Mouse (Mus musculus) layer of hippocampus, adult 8-10 months (tissue): Measurements from ENCODE around the gene Mdc1. TPM values are rescaled to one million over a fixed set of nuclear protein-coding genes. Genes with fewer than 3 reads are reported as not detected.
"Not testable (repeated sequence)": the region's sequence is repeated elsewhere in the genome, so short reads cannot be mapped to it uniquely, and the experiment has no call there.

Experiments used
- DNase-seq, 2 experiments: peaks; one replicate each; pipeline ENCODE4 v3.0.0; 2022; ENCODE audit warnings: low spot score in 2 of 2
- total RNA-seq, 4 experiments: library from RNA; stranded (reverse); gene quantifications; 2 replicates each; pipeline ENCODE4 v1.2.4; 2022

Gene Mdc1
- total RNA-seq, 4 experiments from 2014 or later: 16.9 to 20.1 (median 18.3) TPM

GRCm38 (mm10) chr17:35822564-35822963 lies 18.8 kb upstream of the Mdc1 start:
- no peak for DNase-seq

GRCm38 (mm10) chr17:35822964-35823937 lies 18.1 kb upstream of the Mdc1 start, which contains the start of gene Flot1:
Gene Flot1, plus strand, starts transcription at chr17:35823230.
- DNase-seq: peak in 1 of 2 experiments; percentile 64

GRCm38 (mm10) chr17:35824402-35824801 lies 16.9 kb upstream of the Mdc1 start:
- no peak for DNase-seq

GRCm38 (mm10) chr17:35825109-35825850 lies 16.0 kb upstream of the Mdc1 start:
- DNase-seq: no peak

- DNase-seq: peak in 1 of 2 experiments; percentile 78
Measured at GRCm38 (mm10) chr17:35829737-35830136, 11.6 kb upstream of the Mdc1 start.

GRCm38 (mm10) chr17:35832400-35833238 lies 8.7 kb upstream of the Mdc1 start:
- DNase-seq: no peak

GRCm38 (mm10) chr17:35833239-35833751 lies 8.0 kb upstream of the Mdc1 start:
- DNase-seq: no peak

GRCm38 (mm10) chr17:35833894-35834293 lies 7.4 kb upstream of the Mdc1 start:
- no peak for DNase-seq

- DNase-seq: peak in 1 of 2 experiments; percentile 41
Measured at GRCm38 (mm10) chr17:35834696-35835422, 6.5 kb upstream of the Mdc1 start.

- DNase-seq: no peak
Measured at GRCm38 (mm10) chr17:35835424-35836140, 5.7 kb upstream of the Mdc1 start.

- peak in 1 of 2 experiments; percentile 92 for DNase-seq
Measured at GRCm38 (mm10) chr17:35836178-35836965, 4.9 kb upstream of the Mdc1 start.

GRCm38 (mm10) chr17:35836991-35837422 lies 4.3 kb upstream of the Mdc1 start:
- DNase-seq: peak in 1 of 2 experiments; percentile 72

GRCm38 (mm10) chr17:35837487-35837886 lies 3.8 kb upstream of the Mdc1 start:
- no peak for DNase-seq

- peak; percentile 96 for DNase-seq
Measured at GRCm38 (mm10) chr17:35838122-35838544, 3.2 kb upstream of the Mdc1 start, which contains the start of gene Tubb5. Gene Tubb5, minus strand, starts transcription at chr17:35838306.

- DNase-seq: no peak
Measured at GRCm38 (mm10) chr17:35838570-35838969, 2.7 kb upstream of the Mdc1 start.

GRCm38 (mm10) chr17:35839002-35839401 lies 2.3 kb upstream of the Mdc1 start:
- not testable (repeated sequence) for DNase-seq

GRCm38 (mm10) chr17:35840561-35840960 lies 754 bp upstream of the Mdc1 start:
- no peak for DNase-seq

- DNase-seq: no peak
Measured at GRCm38 (mm10) chr17:35842006-35842405, 691 bp downstream of the Mdc1 start.
